Comparison of ENCODE assay signal across 32 mouse cellular contexts in genomic region chr4:49742847-49743246, GRCm38 (mm10).
"Had no signal": no experiment of that assay in that cellular context is flagged by ENCODE, and none has a peak within 500 bp of the region (broad histone marks: within the 10 kb centered on the region; RNA-seq: fewer than 3 reads in every experiment).

No protein-coding gene starts in this region.

- DNase-seq: left cerebral cortex, postnatal 4 days; liver; liver, embryonic 13.5 days; liver, postnatal 0 days; lung, adult 2 months; lung, embryonic 14.5 days; lung, postnatal 10 days; lung, postnatal 14 days; lung, postnatal 36 days; lung, postnatal 4 days; midbrain, embryonic 14.5 days had no signal

- H3K4me1 ChIP-seq: limb, embryonic 10.5 days; limb, embryonic 12.5 days; limb, embryonic 13.5 days; limb, embryonic 15.5 days; liver, embryonic 12.5 days; liver, embryonic 13.5 days; liver, embryonic 15.5 days; lung, embryonic 15.5 days; megakaryocyte, embryonic 14.5 days; midbrain, embryonic 10.5 days; midbrain, embryonic 12.5 days; midbrain, embryonic 13.5 days; midbrain, embryonic 15.5 days; neural tube, embryonic 12.5 days; neural tube, embryonic 13.5 days had no signal

- H3K9me3 ChIP-seq: limb, embryonic 10.5 days; limb, embryonic 12.5 days; limb, embryonic 13.5 days; limb, embryonic 15.5 days; liver, embryonic 12.5 days; liver, embryonic 13.5 days; liver, embryonic 15.5 days; lung, embryonic 15.5 days; megakaryocyte, embryonic 14.5 days; midbrain, embryonic 10.5 days; midbrain, embryonic 12.5 days; midbrain, embryonic 13.5 days; midbrain, embryonic 15.5 days; neural tube, embryonic 12.5 days had no signal

- H3K36me3 ChIP-seq: limb, embryonic 10.5 days; limb, embryonic 12.5 days; limb, embryonic 13.5 days; limb, embryonic 15.5 days; liver, embryonic 12.5 days; liver, embryonic 13.5 days; liver, embryonic 15.5 days; lung, embryonic 15.5 days; midbrain, embryonic 10.5 days; midbrain, embryonic 12.5 days; midbrain, embryonic 13.5 days; midbrain, embryonic 15.5 days; neural tube, embryonic 12.5 days; neural tube, embryonic 13.5 days had no signal

- H3K4me3 ChIP-seq: limb, embryonic 10.5 days; limb, embryonic 12.5 days; limb, embryonic 13.5 days; limb, embryonic 15.5 days; liver, embryonic 12.5 days; liver, embryonic 13.5 days; liver, embryonic 15.5 days; lung, embryonic 15.5 days; megakaryocyte, embryonic 14.5 days; midbrain, embryonic 10.5 days; midbrain, embryonic 12.5 days; midbrain, embryonic 13.5 days; midbrain, embryonic 15.5 days; myocyte; neural tube, embryonic 12.5 days; neural tube, embryonic 13.5 days had no signal

- H3K27ac ChIP-seq: limb, embryonic 10.5 days; limb, embryonic 12.5 days; limb, embryonic 13.5 days; limb, embryonic 15.5 days; liver, embryonic 12.5 days; liver, embryonic 13.5 days; liver, embryonic 14.5 days; liver, embryonic 15.5 days; lung, embryonic 15.5 days; macrophage; midbrain, embryonic 10.5 days; midbrain, embryonic 12.5 days; midbrain, embryonic 13.5 days; midbrain, embryonic 15.5 days; neural tube, embryonic 12.5 days; neural tube, embryonic 13.5 days had no signal

- H3K9ac ChIP-seq: limb, embryonic 12.5 days; limb, embryonic 13.5 days; limb, embryonic 15.5 days; liver, embryonic 12.5 days; liver, embryonic 13.5 days; liver, embryonic 14.5 days; liver, embryonic 15.5 days; liver, postnatal 0 days; lung, embryonic 14.5 days; lung, embryonic 15.5 days; midbrain, embryonic 12.5 days; midbrain, embryonic 13.5 days; midbrain, embryonic 15.5 days; neural tube, embryonic 12.5 days; neural tube, embryonic 13.5 days had no signal

- ATAC-seq: liver, embryonic 12.5 days; liver, postnatal 0 days; lung, postnatal 0 days; midbrain, embryonic 13.5 days; midbrain, embryonic 15.5 days; midbrain, embryonic 16.5 days had no signal

- H3K4me2 ChIP-seq: limb, embryonic 12.5 days; limb, embryonic 13.5 days; limb, embryonic 15.5 days; liver, embryonic 11.5 days; liver, embryonic 12.5 days; liver, embryonic 13.5 days; liver, embryonic 15.5 days; lung, embryonic 14.5 days; lung, embryonic 15.5 days; midbrain, embryonic 11.5 days; midbrain, embryonic 12.5 days; midbrain, embryonic 13.5 days; midbrain, embryonic 15.5 days; neural tube, embryonic 12.5 days; neural tube, embryonic 13.5 days had no signal

- H3K27me3 ChIP-seq: limb, embryonic 12.5 days; limb, embryonic 13.5 days; limb, embryonic 15.5 days; liver, embryonic 12.5 days; liver, embryonic 13.5 days; liver, embryonic 15.5 days; lung, embryonic 15.5 days; megakaryocyte, embryonic 14.5 days; midbrain, embryonic 12.5 days; midbrain, embryonic 13.5 days; midbrain, embryonic 15.5 days; neural tube, embryonic 12.5 days; neural tube, embryonic 13.5 days had no signal
